Mouse (Mus musculus): ENCODE data around the gene Slc6a18.
"Not testable (repeated sequence)": the region's sequence is repeated elsewhere in the genome, so short reads cannot be mapped to it uniquely, and the experiment has no call there.

The Slc6a18 gene

GRCm38 (mm10) chr13:73677853-73678252 is at the start of gene Slc6a18:
Gene Slc6a18, minus strand, starts transcription at chr13:73678023.
- no peak for DNase-seq (ENCODE audit: low read depth, low spot score)

GRCm38 (mm10) chr13:73725315-73725714 is 47.5 kb upstream of the Slc6a18 start:
- DNase-seq (ENCODE audit: low read depth, low spot score), result no peak

GRCm38 (mm10) chr13:73723081-73723668 is 45.4 kb upstream of the Slc6a18 start:
- peak; percentile 22 for DNase-seq (ENCODE audit: low read depth, low spot score)

GRCm38 (mm10) chr13:73720241-73720640 is 42.4 kb upstream of the Slc6a18 start:
- no peak for DNase-seq (ENCODE audit: low read depth, low spot score)

- DNase-seq (ENCODE audit: low read depth, low spot score), result peak; percentile 49
Observed at GRCm38 (mm10) chr13:73718225-73718624, 40.4 kb upstream of the Slc6a18 start.

GRCm38 (mm10) chr13:73714020-73714419 is 36.2 kb upstream of the Slc6a18 start:
- DNase-seq (ENCODE audit: low read depth, low spot score), result no peak

- no peak for DNase-seq (ENCODE audit: low read depth, low spot score)
Observed at GRCm38 (mm10) chr13:73713204-73713603, 35.4 kb upstream of the Slc6a18 start.

- no peak for DNase-seq (ENCODE audit: low read depth, low spot score)
Observed at GRCm38 (mm10) chr13:73712228-73712627, 34.4 kb upstream of the Slc6a18 start.

GRCm38 (mm10) chr13:73711803-73712202 is 34.0 kb upstream of the Slc6a18 start:
- no peak for DNase-seq (ENCODE audit: low read depth, low spot score)

- no peak for DNase-seq (ENCODE audit: low read depth, low spot score)
Observed at GRCm38 (mm10) chr13:73711221-73711620, 33.4 kb upstream of the Slc6a18 start.

GRCm38 (mm10) chr13:73709491-73709890 is 31.7 kb upstream of the Slc6a18 start:
- no peak for DNase-seq (ENCODE audit: low read depth, low spot score)

- DNase-seq (ENCODE audit: low read depth, low spot score), result no peak
Observed at GRCm38 (mm10) chr13:73704694-73705325, 27.0 kb upstream of the Slc6a18 start, which contains the start of gene Slc6a19. Gene Slc6a19, minus strand, starts transcription at chr13:73704865.

GRCm38 (mm10) chr13:73703486-73703885 is 25.7 kb upstream of the Slc6a18 start:
- DNase-seq (ENCODE audit: low read depth, low spot score), result not testable (repeated sequence)

GRCm38 (mm10) chr13:73702776-73703175 is 25.0 kb upstream of the Slc6a18 start:
- no peak for DNase-seq (ENCODE audit: low read depth, low spot score)

- no peak for DNase-seq (ENCODE audit: low read depth, low spot score)
Observed at GRCm38 (mm10) chr13:73701161-73701883, 23.5 kb upstream of the Slc6a18 start.

GRCm38 (mm10) chr13:73700554-73700953 is 22.7 kb upstream of the Slc6a18 start:
- no peak for DNase-seq (ENCODE audit: low read depth, low spot score)

- DNase-seq (ENCODE audit: low read depth, low spot score), result no peak
Observed at GRCm38 (mm10) chr13:73699714-73700113, 21.9 kb upstream of the Slc6a18 start.

- no peak for DNase-seq (ENCODE audit: low read depth, low spot score)
Observed at GRCm38 (mm10) chr13:73696529-73696928, 18.7 kb upstream of the Slc6a18 start.

GRCm38 (mm10) chr13:73694972-73695371 is 17.1 kb upstream of the Slc6a18 start:
- no peak for DNase-seq (ENCODE audit: low read depth, low spot score)

GRCm38 (mm10) chr13:73693333-73693732 is 15.5 kb upstream of the Slc6a18 start:
- no peak for DNase-seq (ENCODE audit: low read depth, low spot score)

- DNase-seq (ENCODE audit: low read depth, low spot score), result peak; percentile 65
Observed at GRCm38 (mm10) chr13:73692249-73692868, 14.5 kb upstream of the Slc6a18 start.

GRCm38 (mm10) chr13:73688934-73689333 is 11.1 kb upstream of the Slc6a18 start:
- DNase-seq (ENCODE audit: low read depth, low spot score), result no peak

All from WW6 (cell line).